Mouse (Mus musculus) testis, adult 2 months (tissue): ENCODE measurements around the gene Gm9821. TPM values are rescaled to one million over a fixed set of nuclear protein-coding genes. Genes with fewer than 3 reads are reported as not detected.

Source experiments
- H3K27ac ChIP-seq: fragments of 200-500 bp; 2 replicates; pipeline ENCODE4 v1.5.1; 2012; ENCODE audit warnings: low read depth, low read length; ENCODE audit not compliant: control insufficient read depth, insufficient read depth
- H3K27me3 ChIP-seq: fragments of 200-500 bp; 2 replicates; pipeline ENCODE4 v1.6.1; 2012; ENCODE audit warnings: mild to moderate bottlenecking, low read length, moderate library complexity; ENCODE audit not compliant: control insufficient read depth, insufficient read depth
- H3K36me3 ChIP-seq: fragments of 200-500 bp; 2 replicates; pipeline ENCODE4 v1.6.1; 2012; ENCODE audit warnings: mild to moderate bottlenecking, low read length; ENCODE audit not compliant: control insufficient read depth, insufficient read depth
- H3K4me1 ChIP-seq: fragments of 200-500 bp; 2 replicates; pipeline ENCODE4 v1.6.1; 2012; ENCODE audit warnings: low read length; ENCODE audit not compliant: control insufficient read depth, insufficient read depth
- H3K4me3 ChIP-seq: fragments of 200-500 bp; 2 replicates; pipeline ENCODE4 v1.5.1; 2012; ENCODE audit warnings: low read depth, mild to moderate bottlenecking, low read length, moderate library complexity, mixed read lengths; ENCODE audit not compliant: control insufficient read depth
- CTCF ChIP-seq: fragments of 200-500 bp; IDR thresholded peaks from 2 replicates; pipeline ENCODE4 v1.5.1; 2012; ENCODE audit warnings: low read depth, mild to moderate bottlenecking, inconsistent platforms, low read length, moderate library complexity; ENCODE audit not compliant: control insufficient read depth, insufficient read depth, insufficient replicate concordance
- POLR2A ChIP-seq: fragments of 200-500 bp; IDR thresholded peaks from 2 replicates; pipeline ENCODE4 v1.6.1; 2012; ENCODE audit warnings: low read depth, mild to moderate bottlenecking, inconsistent platforms, low read length, moderate library complexity; ENCODE audit not compliant: control insufficient read depth
- polyA plus RNA-seq: library from polyadenylated mRNA; depleted of rRNA; stranded (reverse); fragments of >200 nt; gene quantifications from 2 replicates; pipeline ENCODE4 v1.2.3, GENCODE M21; 2012; rRNA removed

Gm9821 gene
- polyA plus RNA-seq, 1 experiment: not detected

- no peaks in the 10 kb centered on the region for H3K36me3 ChIP-seq
- no peak overlapping the region for H3K4me3 ChIP-seq
- peaks cover 2% of the 10 kb centered on the region for H3K4me1 ChIP-seq
- H3K27ac ChIP-seq: no peak overlapping the region
- H3K27me3 ChIP-seq: no peaks in the 10 kb centered on the region
- peak; percentile 82; the same call in 1 of the 2 replicates for TF ChIP-seq CTCF
- no peak for TF ChIP-seq POLR2A
Observed at GRCm38 (mm10) chr2:91987542-91987941, 42.0 kb downstream of the Gm9821 start.

GRCm38 (mm10) chr2:91989750-91990149 is 44.2 kb downstream of the Gm9821 start:
- Histone ChIP-seq H3K27ac (no peak overlapping the region), H3K36me3 (no peaks in the 10 kb centered on the region), H3K4me1 (no peaks in the 10 kb centered on the region; the same call in 1 of the 2 replicates), H3K27me3 (no peaks in the 10 kb centered on the region), H3K4me3 (no peak overlapping the region)
- peak; percentile 33; the same call in 1 of the 2 replicates for TF ChIP-seq CTCF
- no peak for TF ChIP-seq POLR2A

GRCm38 (mm10) chr2:91993409-91993808 is 47.9 kb downstream of the Gm9821 start:
- Histone ChIP-seq H3K36me3 (no peaks in the 10 kb centered on the region), H3K4me1 (peaks cover 7% of the 10 kb centered on the region), H3K27me3 (no peaks in the 10 kb centered on the region), H3K27ac (no peak overlapping the region), H3K4me3 (no peak overlapping the region)
- TF ChIP-seq POLR2A (no peak), CTCF (no peak)

DNA sequence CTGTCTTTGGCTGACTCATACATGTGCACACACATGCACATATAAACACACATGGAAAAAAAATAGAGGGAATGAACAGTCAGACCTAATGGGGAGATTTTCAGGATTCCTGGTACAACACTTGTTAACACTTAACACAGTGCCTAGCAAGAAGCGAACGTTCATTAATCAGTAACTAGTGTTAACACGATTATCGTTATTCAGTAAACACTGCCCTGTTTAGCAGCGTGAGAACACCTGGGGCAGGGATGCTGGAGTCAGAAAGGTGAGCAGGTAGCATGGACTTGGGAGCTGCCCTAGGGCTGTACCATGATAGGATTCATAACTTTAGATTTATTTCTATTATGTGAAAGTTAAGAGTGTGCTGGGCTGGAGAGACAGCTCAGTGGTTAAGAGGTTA is 50.5 kb downstream of the Gm9821 start:
- TF ChIP-seq POLR2A (no peak), CTCF (no peak)
- H3K4me3 ChIP-seq: no peak overlapping the region
- H3K27ac ChIP-seq: no peak overlapping the region
- peaks cover 7% of the 10 kb centered on the region for H3K4me1 ChIP-seq
- no peaks in the 10 kb centered on the region for H3K27me3 ChIP-seq
- no peaks in the 10 kb centered on the region for H3K36me3 ChIP-seq

Other genes with a start within 250 kb of the Gm9821 start
- gene Atg13, start 235.1 kb upstream of the Gm9821 start, polyA plus RNA-seq: 37.5 and 38.3 TPM in 2 replicates
- gene Harbi1, start 234.9 kb upstream of the Gm9821 start, polyA plus RNA-seq: 3.3 and 4.0 TPM in 2 replicates
- 31.2 and 31.3 TPM in 2 replicates for gene Ambra1, start 215.6 kb upstream of the Gm9821 start, polyA plus RNA-seq
- gene Chrm4, start 18.5 kb upstream of the Gm9821 start, polyA plus RNA-seq: 20.3 and 23.6 TPM in 2 replicates
- 9.6 TPM in 2 replicates for gene Mdk, start 13.4 kb upstream of the Gm9821 start, polyA plus RNA-seq
- 14.2 and 14.3 TPM in 2 replicates for gene Dgkz, start 30.2 kb downstream of the Gm9821 start, polyA plus RNA-seq
- 2.6 and 3.1 TPM in 2 replicates for gene Creb3l1, start 78.8 kb downstream of the Gm9821 start, polyA plus RNA-seq
- 68.2 and 78.4 TPM in 2 replicates for gene Phf21a, start 147.4 kb downstream of the Gm9821 start, polyA plus RNA-seq